Comparison of ENCODE assay signal across 8 mouse cellular contexts in the genomic region with DNA sequence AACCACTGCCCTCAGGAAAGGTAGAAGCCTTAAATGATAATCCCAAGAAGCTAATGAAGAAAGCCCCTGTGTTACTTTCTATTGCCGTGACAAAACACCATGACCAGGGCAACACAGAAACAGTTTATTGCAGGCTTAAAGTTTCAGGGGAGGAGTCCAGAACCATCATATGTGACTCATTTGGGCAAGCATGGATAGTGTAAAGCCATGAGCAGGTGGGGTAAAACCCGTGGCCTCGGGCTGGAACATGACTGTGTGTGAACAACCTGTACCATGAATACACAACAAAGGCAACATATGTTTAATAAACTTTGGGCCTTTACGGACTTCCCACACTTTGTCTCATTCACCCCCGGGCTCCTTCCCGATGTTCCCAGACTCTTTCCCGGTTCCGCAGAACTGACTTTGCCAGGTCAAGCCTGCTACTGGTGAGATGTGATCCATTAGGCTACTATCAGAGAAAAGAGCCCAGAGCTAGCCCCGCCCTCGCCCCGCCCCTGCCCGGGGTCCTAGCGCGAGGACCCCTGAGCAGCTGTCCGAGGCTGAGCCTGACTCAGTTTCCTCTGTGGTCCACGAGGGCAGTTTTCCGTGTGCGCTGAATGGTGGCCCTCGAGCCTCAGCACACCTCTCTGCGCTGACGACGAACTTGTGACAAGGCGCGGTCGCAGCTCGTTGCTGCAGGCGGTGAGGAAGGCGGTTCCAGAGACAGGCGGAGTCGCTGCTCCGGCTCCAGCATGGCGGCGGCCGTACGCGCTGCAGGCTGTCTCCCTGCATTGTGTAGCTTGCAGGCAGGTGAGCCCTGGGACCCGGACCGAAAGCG. TPM values are rescaled to one million over a fixed set of nuclear protein-coding genes. Genes with fewer than 3 reads are reported as not detected.
A peak's percentile ranks its signal among the peaks of the same experiment; 100 is the strongest.
DNase-seq lines count a peak whose midpoint lies in the region; ATAC-seq and TF ChIP-seq lines count a peak whose summit lies in the region.

A gene (minus strand): TSS at position 401 of the 820 bp plus-strand sequence.
A gene (plus strand): TSS at position 529 of the 820 bp plus-strand sequence.

- peaks cover 3 to 7% of the 10 kb centered on the region in 2 experiments; a peak in 3 of 4 replicates for H3K4me1 ChIP-seq in ES-E14 (ENCODE audit: control insufficient read depth in 2 of 2, insufficient read depth in 2 of 2, low read length in 2 of 2, poor library complexity in 1 of 2)
- peaks cover 32% of the 10 kb centered on the region for H3K4me1 ChIP-seq in forebrain, embryonic 15.5 days
- peaks cover 12% of the 10 kb centered on the region; the same call in 1 of the 2 replicates for H3K4me1 ChIP-seq in lung, adult 2 months (ENCODE audit: control insufficient read depth, insufficient read depth, low read length)

- no peaks in the 10 kb centered on the region; the same call in 1 of the 2 replicates for H3K36me3 ChIP-seq in ES-E14 (ENCODE audit: control insufficient read depth, insufficient read depth, low read length, poor library complexity, severe bottlenecking)
- peaks cover 3% of the 10 kb centered on the region; the same call in 1 of the 2 replicates for H3K36me3 ChIP-seq in forebrain, embryonic 15.5 days

- peak within 1 kb of the TSS; percentile 84 to 91 for H3K4me3 ChIP-seq in ES-E14 (ENCODE audit: insufficient read depth in 1 of 2, low read depth in 1 of 2, low read length in 2 of 2, poor library complexity in 1 of 2, severe bottlenecking in 1 of 2)
- peak within 1 kb of the TSS; percentile 68 for H3K4me3 ChIP-seq in forebrain, embryonic 15.5 days
- H3K4me3 ChIP-seq in lung, adult 2 months (replicated peaks; ENCODE audit: extremely low read depth, low read depth, low read length) = peak within 1 kb of the TSS; percentile 85

- H3K9me3 ChIP-seq in ES-E14 (ENCODE audit: control insufficient read depth, insufficient read depth, low read depth, low read length) = no peaks in the 10 kb centered on the region
- no peaks in the 10 kb centered on the region for H3K9me3 ChIP-seq in forebrain, embryonic 15.5 days

- TF ChIP-seq POLR2A in lung, adult 2 months (IDR thresholded peaks at IDR 0.05; ENCODE audit: borderline replicate concordance, extremely low read depth, low read depth, low read length) = peak; percentile 57; the same call in 1 of the 2 replicates

- 6% methylated on average over 39 of the region's 39 CpGs for WGBS in forebrain, embryonic 15.5 days
- 4% methylated on average over 39 of the region's 39 CpGs for whole genome bisulfite sequencing in lung, adult 2 months

- H3K27ac ChIP-seq in ES-E14 (ENCODE audit: insufficient read depth, low read depth, low read length, poor library complexity, severe bottlenecking) = peak within 1 kb of the TSS; percentile 82; the same call in 1 of the 2 replicates
- H3K27ac ChIP-seq in forebrain, embryonic 15.5 days (replicated peaks) = peak within 1 kb of the TSS; percentile 92

- DNase-seq in ES-E14 (ENCODE audit: low read depth, low spot score) = peak; percentile 69
- DNase-seq in cerebellum, adult 11-12 months = peak; percentile 81
- peak; percentile 69 for DNase-seq in heart, postnatal 25 days (ENCODE audit: low spot score)
- DNase-seq in layer of hippocampus, adult 18-20 months (ENCODE audit: low spot score in 2 of 2) = peak; percentile 77 to 89
- peak; percentile 89 for DNase-seq in lung, adult 2 months
- DNase-seq in thymus, adult 18-20 months = peak; percentile 57 to 63

- TF ChIP-seq CTCF in lung, adult 2 months (IDR thresholded peaks at IDR 0.05; ENCODE audit: insufficient read depth, low read length) = no peak

- peak within 1 kb of the TSS; percentile 91 for H3K9ac ChIP-seq in ES-E14 (ENCODE audit: insufficient read depth, low read depth, low read length, poor library complexity, severe bottlenecking)
- H3K9ac ChIP-seq in forebrain, embryonic 15.5 days (replicated peaks) = peak within 1 kb of the TSS; percentile 81

- ATAC-seq in forebrain, embryonic 15.5 days (replicated peaks) = peak; percentile 82
- peak; percentile 48 for ATAC-seq in neutrophil, adult 5-6 weeks (ENCODE audit: extremely low read depth, insufficient number of reproducible peaks, low FRiP score, poor library complexity, severe bottlenecking)

- in situ Hi-C loops in ES-E14 (cut with MboI; ENCODE audit: low sequenced_read_pairs in 2 of 2, unreplicated experiment in 2 of 2) = no loop called here

- H3K27me3 ChIP-seq in forebrain, embryonic 15.5 days = no peaks in the 10 kb centered on the region

- H3K4me2 ChIP-seq in forebrain, embryonic 15.5 days (replicated peaks) = peak within 1 kb of the TSS; percentile 61

- intact Hi-C loops in heart, postnatal 25 days (cut with DNase I) = no loop called here

TF ChIP-seq in ES-E14, 5 proteins besides CTCF, POLR2A, EP300 and RAD21:
- no peak for TF ChIP-seq ZC3H11A (IDR thresholded peaks at IDR 0.05; ENCODE audit: borderline replicate concordance, low read depth, low read length)
- peak; percentile 79 for TF ChIP-seq HCFC1 (IDR thresholded peaks at IDR 0.05; ENCODE audit: borderline replicate concordance, insufficient read depth, low read length)
- TF ChIP-seq ZNF384 (IDR thresholded peaks at IDR 0.05; ENCODE audit: low read depth, low read length) = no peak
- no peak for TF ChIP-seq CHD2 (IDR thresholded peaks at IDR 0.05; ENCODE audit: low read depth, low read length)
- no peak for TF ChIP-seq MAFK (IDR thresholded peaks at IDR 0.05; ENCODE audit: insufficient read depth, low read depth, low read length)
TF ChIP-seq in ES-E14: peak in this region for 1.

RNA-seq across cellular contexts. Expression of the first gene that starts in this region (rescaled TPM):
- 5.1 and 8.2 TPM in 2 replicates for total RNA-seq in ES-E14 (2012; rRNA removed)
- polyA plus RNA-seq in forebrain, embryonic 15.5 days (2015; fragmentation: Nextera tagmentation; extraction: Ambion mirVana) = 10.3 and 11.0 TPM in 2 replicates
- total RNA-seq in heart, postnatal 25 days (2021) = 1 to 10 TPM; 1.4 to 1.5 TPM
- 1 to 10 TPM; 8.4 to 8.8 TPM for total RNA-seq in layer of hippocampus, adult 18-20 months (2021)
- polyA plus RNA-seq in lung, adult 2 months (2012; rRNA removed) = 1.7 and 2.9 TPM in 2 replicates
- 4.4 and 5.2 TPM in 2 replicates for total RNA-seq in neutrophil, adult 5-6 weeks (2017)

RNA-seq across cellular contexts. Expression of the second gene that starts in this region (rescaled TPM):
- total RNA-seq in ES-E14 (2012; rRNA removed) = 187 and 222 TPM in 2 replicates
- 181 and 189 TPM in 2 replicates for polyA plus RNA-seq in forebrain, embryonic 15.5 days (2015; fragmentation: Nextera tagmentation; extraction: Ambion mirVana)
- 100 to 1,000 TPM in 1 of 2 experiments, 10 to 100 TPM in 1; 96.9 to 101 TPM for total RNA-seq in heart, postnatal 25 days (2021)
- 10 to 100 TPM; 82.9 to 94.5 TPM for total RNA-seq in layer of hippocampus, adult 18-20 months (2021)
- polyA plus RNA-seq in lung, adult 2 months (2012; rRNA removed) = 32.0 and 37.8 TPM in 2 replicates
- total RNA-seq in neutrophil, adult 5-6 weeks (2017) = 29.9 and 34.9 TPM in 2 replicates

Comparison
In these comparisons a context has a peak if more than half of its experiments do, and no peak if none do; other contexts are left out.
1. Peak in every context shown above with its lines: DNase-seq, ATAC-seq, H3K4me3 ChIP-seq and H3K27ac ChIP-seq.